Mouse (Mus musculus): ENCODE measurements at regions not wholly inside any gene's neighbourhood (a gene's known extent, or its start where the extent isn't known, plus 50 kb on each side); places are given as distances from the start of the nearest gene placed in this dataset.

DNA sequence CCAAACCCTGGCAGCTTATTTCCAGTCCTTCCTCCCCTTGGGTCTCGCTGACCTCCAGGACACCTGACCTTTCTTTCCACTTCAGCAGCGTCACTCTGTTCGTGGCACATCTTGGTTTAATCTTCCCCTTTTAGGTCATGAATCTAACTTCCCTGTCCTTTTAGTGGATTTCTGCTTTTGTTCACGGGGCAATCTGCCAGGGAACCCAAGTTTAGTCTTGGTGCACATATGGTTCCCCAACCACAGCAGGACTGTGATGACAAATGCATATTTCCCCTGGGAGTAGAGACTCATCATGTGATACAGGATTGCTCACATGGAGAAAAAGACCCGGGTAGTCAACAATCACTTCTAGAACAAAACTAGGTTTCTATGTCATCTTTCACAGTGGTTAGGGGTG, 141.0 kb upstream of the Pik3r1 start:
- no peaks in the 10 kb centered on the region; the same call in 1 of the 2 replicates for H3K27me3 ChIP-seq (ENCODE audit: control insufficient read depth, insufficient read depth, low read length)
- 72% methylated on average over 5 of the region's 5 CpGs for WGBS
- no peak for DNase-seq
- H3K4me3 ChIP-seq (replicated peaks; ENCODE audit: insufficient read depth, low read depth, low read length), result no peak overlapping the region
- no peaks in the 10 kb centered on the region for H3K4me1 ChIP-seq (ENCODE audit: control insufficient read depth, insufficient read depth, low read length)
- no peak overlapping the region for H3K27ac ChIP-seq (ENCODE audit: insufficient read depth, low read length)
- TF ChIP-seq CTCF (IDR thresholded peaks at IDR 0.05; ENCODE audit: borderline replicate concordance, insufficient read depth, low read depth, low read length) (no peak), POLR2A (IDR thresholded peaks at IDR 0.05; ENCODE audit: borderline replicate concordance, insufficient read depth, low read length) (no peak)

DNA sequence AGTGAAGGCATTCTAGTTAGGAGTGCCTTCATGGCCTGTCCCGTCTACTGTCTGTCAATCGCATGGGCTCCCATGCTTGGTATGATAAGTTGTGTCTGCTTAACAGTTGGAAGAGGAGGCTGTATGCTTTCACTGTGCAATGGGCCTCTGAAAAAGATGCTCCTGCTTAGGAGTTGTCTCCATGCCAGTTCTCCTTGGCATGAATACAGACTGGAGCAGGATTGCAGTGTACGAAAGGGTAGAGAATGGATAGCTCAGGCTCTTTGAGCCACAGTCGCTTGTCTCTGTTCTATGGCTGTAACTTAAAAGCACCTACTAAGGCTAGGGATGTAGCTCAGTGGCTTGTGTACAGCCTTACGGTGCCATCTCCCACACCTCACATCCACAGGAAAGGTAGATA, 142.7 kb upstream of the Pik3r1 start:
- DNase-seq, result no peak
- 34% methylated on average over 5 of the region's 5 CpGs for WGBS
- Histone ChIP-seq H3K4me1 (ENCODE audit: control insufficient read depth, insufficient read depth, low read length) (no peaks in the 10 kb centered on the region), H3K27me3 (ENCODE audit: control insufficient read depth, insufficient read depth, low read length) (no peaks in the 10 kb centered on the region; the same call in 1 of the 2 replicates), H3K4me3 (replicated peaks; ENCODE audit: insufficient read depth, low read depth, low read length) (no peak overlapping the region), H3K27ac (ENCODE audit: insufficient read depth, low read length) (no peak overlapping the region)
- no peak for TF ChIP-seq POLR2A (IDR thresholded peaks at IDR 0.05; ENCODE audit: borderline replicate concordance, insufficient read depth, low read length)

GRCm38 (mm10) chr13:101914132-101914531, 146.1 kb upstream of the Pik3r1 start:
- Histone ChIP-seq H3K27me3 (ENCODE audit: control insufficient read depth, insufficient read depth, low read length) (no peaks in the 10 kb centered on the region; the same call in 1 of the 2 replicates), H3K4me1 (ENCODE audit: control insufficient read depth, insufficient read depth, low read length) (no peaks in the 10 kb centered on the region; the same call in 1 of the 2 replicates), H3K4me3 (replicated peaks; ENCODE audit: insufficient read depth, low read depth, low read length) (no peak overlapping the region), H3K27ac (ENCODE audit: insufficient read depth, low read length) (no peak overlapping the region)
- WGBS, result 87% methylated on average over 4 of the region's 4 CpGs
- no peak for DNase-seq
- TF ChIP-seq CTCF (IDR thresholded peaks at IDR 0.05; ENCODE audit: borderline replicate concordance, insufficient read depth, low read depth, low read length) (no peak), POLR2A (IDR thresholded peaks at IDR 0.05; ENCODE audit: borderline replicate concordance, insufficient read depth, low read length) (no peak)

DNA sequence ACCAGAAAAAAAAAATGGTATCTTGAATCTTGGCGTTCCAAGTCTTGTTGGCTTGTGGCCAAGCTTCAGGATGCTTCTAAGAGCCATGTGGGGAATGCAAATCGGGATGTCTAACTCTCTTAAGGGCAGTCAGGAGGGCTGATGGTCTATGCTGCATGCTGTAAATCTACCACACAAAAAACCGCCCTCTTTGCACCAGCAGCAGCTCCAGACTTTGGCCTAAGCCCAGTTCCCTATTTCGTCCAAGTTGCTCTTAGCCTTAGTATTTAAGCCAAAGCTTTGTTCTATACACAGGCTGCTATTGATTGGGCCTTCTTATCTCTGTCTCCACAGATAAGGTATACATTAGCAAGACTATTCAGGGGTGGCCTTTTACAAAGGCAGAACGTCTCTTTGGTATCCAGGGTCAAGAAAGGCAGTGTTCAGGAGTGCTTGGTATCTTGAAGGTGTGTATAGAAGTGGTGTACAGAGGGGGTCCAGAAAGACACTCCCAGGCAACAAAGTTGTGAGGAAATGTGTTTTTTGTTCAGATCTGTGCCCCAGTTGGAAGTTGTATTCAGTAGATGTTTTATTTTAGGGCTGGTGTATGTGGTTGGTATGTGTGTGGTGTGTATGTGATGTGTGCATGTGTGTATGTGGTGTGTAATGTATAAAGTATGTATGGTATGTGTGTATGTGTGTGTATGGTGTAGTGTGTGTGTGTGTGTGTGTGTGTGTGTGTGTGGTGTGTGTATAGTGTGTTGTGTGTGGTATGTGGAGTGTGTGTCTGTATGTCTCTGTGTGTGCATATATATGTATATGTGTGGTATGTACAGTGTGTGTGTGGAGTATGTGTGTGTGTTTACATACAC, 146.9 kb upstream of the Pik3r1 start:
- Histone ChIP-seq H3K4me1 (ENCODE audit: control insufficient read depth, insufficient read depth, low read length) (no peaks in the 10 kb centered on the region; the same call in 1 of the 2 replicates), H3K27me3 (ENCODE audit: control insufficient read depth, insufficient read depth, low read length) (no peaks in the 10 kb centered on the region; the same call in 1 of the 2 replicates), H3K27ac (ENCODE audit: insufficient read depth, low read length) (no peak overlapping the region), H3K4me3 (replicated peaks; ENCODE audit: insufficient read depth, low read depth, low read length) (no peak overlapping the region)
- WGBS, result 20% methylated on average over 5 of the region's 5 CpGs
- DNase-seq, result no peak
- no peak for TF ChIP-seq POLR2A (IDR thresholded peaks at IDR 0.05; ENCODE audit: borderline replicate concordance, insufficient read depth, low read length)
- TF ChIP-seq CTCF (IDR thresholded peaks at IDR 0.05; ENCODE audit: borderline replicate concordance, insufficient read depth, low read depth, low read length), result no peak

- 82% methylated on average over 6 of the region's 6 CpGs for WGBS
- Histone ChIP-seq H3K27ac (ENCODE audit: insufficient read depth, low read length) (no peak overlapping the region), H3K27me3 (ENCODE audit: control insufficient read depth, insufficient read depth, low read length) (no peaks in the 10 kb centered on the region; the same call in 1 of the 2 replicates), H3K4me3 (replicated peaks; ENCODE audit: insufficient read depth, low read depth, low read length) (no peak overlapping the region), H3K4me1 (ENCODE audit: control insufficient read depth, insufficient read depth, low read length) (no peaks in the 10 kb centered on the region; the same call in 1 of the 2 replicates)
- no peak for TF ChIP-seq POLR2A (IDR thresholded peaks at IDR 0.05; ENCODE audit: borderline replicate concordance, insufficient read depth, low read length)
- TF ChIP-seq CTCF (IDR thresholded peaks at IDR 0.05; ENCODE audit: borderline replicate concordance, insufficient read depth, low read depth, low read length), result no peak
- no peak for DNase-seq
These were observed 147.5 kb upstream of the Pik3r1 start for GRCm38 (mm10) chr13:101915542-101915941.

DNA sequence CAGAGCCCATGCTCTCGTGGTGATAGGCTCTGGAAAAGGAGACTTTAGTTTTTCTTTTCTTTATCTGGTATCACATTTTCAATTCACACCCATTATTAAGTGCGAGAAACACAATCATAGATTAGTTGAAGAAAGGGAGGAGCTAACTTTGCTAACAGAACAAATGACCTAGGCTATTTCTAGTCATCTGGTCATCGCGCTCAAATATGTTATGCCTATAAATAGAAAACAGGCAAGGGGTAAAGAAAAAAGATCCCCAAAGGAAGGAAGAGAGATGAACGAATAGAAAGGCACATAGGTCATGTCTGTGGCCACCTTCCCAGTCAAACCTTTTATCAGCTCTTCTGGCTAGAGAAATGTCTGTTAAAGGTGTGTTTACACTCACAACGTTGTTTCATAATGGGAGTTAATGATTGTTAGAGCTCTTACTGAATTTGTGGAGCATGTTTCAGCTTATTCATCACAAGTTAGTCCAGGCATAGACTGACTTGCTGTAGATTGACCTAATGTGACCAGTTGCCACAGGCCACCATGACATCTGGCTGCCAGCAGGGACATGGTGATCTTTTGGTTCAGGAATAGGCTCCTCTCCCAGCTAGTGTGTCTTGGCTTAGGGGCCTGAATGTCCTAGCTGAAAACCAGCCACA, 148.1 kb upstream of the Pik3r1 start:
- H3K4me1 ChIP-seq (ENCODE audit: control insufficient read depth, insufficient read depth, low read length), result no peaks in the 10 kb centered on the region; the same call in 1 of the 2 replicates
- DNase-seq, result no peak
- no peak for TF ChIP-seq CTCF (IDR thresholded peaks at IDR 0.05; ENCODE audit: borderline replicate concordance, insufficient read depth, low read depth, low read length)
- TF ChIP-seq POLR2A (IDR thresholded peaks at IDR 0.05; ENCODE audit: borderline replicate concordance, insufficient read depth, low read length), result no peak
- 87% methylated on average over 6 of the region's 6 CpGs for WGBS
- no peak overlapping the region for H3K27ac ChIP-seq (ENCODE audit: insufficient read depth, low read length)
- no peak overlapping the region for H3K4me3 ChIP-seq (replicated peaks; ENCODE audit: insufficient read depth, low read depth, low read length)
- H3K27me3 ChIP-seq (ENCODE audit: control insufficient read depth, insufficient read depth, low read length), result no peaks in the 10 kb centered on the region; the same call in 1 of the 2 replicates

- H3K27ac ChIP-seq (ENCODE audit: insufficient read depth, low read length), result no peak overlapping the region
- no peak for DNase-seq
- 95% methylated on average over 5 of the region's 5 CpGs for WGBS
- no peak overlapping the region for H3K4me3 ChIP-seq (replicated peaks; ENCODE audit: insufficient read depth, low read depth, low read length)
- H3K4me1 ChIP-seq (ENCODE audit: control insufficient read depth, insufficient read depth, low read length), result no peaks in the 10 kb centered on the region; the same call in 1 of the 2 replicates
- H3K27me3 ChIP-seq (ENCODE audit: control insufficient read depth, insufficient read depth, low read length), result no peaks in the 10 kb centered on the region; the same call in 1 of the 2 replicates
- TF ChIP-seq CTCF (IDR thresholded peaks at IDR 0.05; ENCODE audit: borderline replicate concordance, insufficient read depth, low read depth, low read length), result no peak
- TF ChIP-seq POLR2A (IDR thresholded peaks at IDR 0.05; ENCODE audit: borderline replicate concordance, insufficient read depth, low read length), result no peak
These were observed 148.9 kb upstream of the Pik3r1 start for GRCm38 (mm10) chr13:101916876-101917275.

Measured in cerebellum, adult 2 months (tissue).